Mouse (Mus musculus) midbrain, embryonic 13.5 days (tissue): ENCODE measurements around the gene Mapk12. TPM values are rescaled to one million over a fixed set of nuclear protein-coding genes. Genes with fewer than 3 reads are reported as not detected.

Source experiments
- ATAC-seq: fragments of 200-750 bp; cut with Nextera tagmentation; 2 replicates; pipeline ENCODE4 v1.8.0; 2017; ENCODE audit warnings: mild to moderate bottlenecking, moderate TSS enrichment, moderate library complexity
- H3K27ac ChIP-seq: fragments of 300-500 bp; sonication (generic); 2 replicates; pipeline ENCODE4 v1.5.1; 2015; ENCODE audit warnings: inconsistent platforms, mild to moderate bottlenecking, moderate library complexity
- H3K27me3 ChIP-seq: fragments of 300-500 bp; sonication (generic); 2 replicates; pipeline ENCODE4 v1.6.1; 2015; ENCODE audit warnings: mild to moderate bottlenecking, inconsistent platforms
- H3K36me3 ChIP-seq: fragments of 300-500 bp; sonication (generic); 2 replicates; pipeline ENCODE4 v1.6.1; 2015; ENCODE audit warnings: mild to moderate bottlenecking, inconsistent platforms
- H3K4me1 ChIP-seq: fragments of 300-500 bp; sonication (generic); replicated peaks from 2 replicates; pipeline ENCODE4 v1.6.1; 2015; ENCODE audit warnings: inconsistent platforms
- H3K4me2 ChIP-seq: fragments of 300-500 bp; sonication (generic); replicated peaks from 2 replicates; pipeline ENCODE4 v1.6.1; 2015; ENCODE audit warnings: moderate library complexity, mild to moderate bottlenecking, inconsistent platforms
- H3K4me3 ChIP-seq: fragments of 300-500 bp; sonication (generic); replicated peaks from 2 replicates; pipeline ENCODE4 v1.5.1; 2015; ENCODE audit warnings: mild to moderate bottlenecking, inconsistent platforms
- H3K9ac ChIP-seq: fragments of 300-500 bp; sonication (generic); replicated peaks from 2 replicates; pipeline ENCODE4 v1.6.1; 2015; ENCODE audit warnings: mild to moderate bottlenecking, inconsistent platforms
- H3K9me3 ChIP-seq: fragments of 300-500 bp; sonication (generic); 2 replicates; pipeline ENCODE4 v1.6.1; 2016; ENCODE audit warnings: mild to moderate bottlenecking, inconsistent platforms
- WGBS: fragments of 180-500 bp; shearing (Covaris S2); methylation state at CpG from one replicate; pipeline ENCODE4 v1.1.7; 2015; 5-methylcytosine and 5-hydroxymethylcytosine counted together
- polyA plus RNA-seq: library from polyadenylated mRNA; unstranded; fragments of >200 nt; fragmentation: Nextera tagmentation; extraction: Ambion mirVana; gene quantifications from 2 replicates; pipeline ENCODE4 v1.2.1, GENCODE M21; 2015

Mapk12 gene
- polyA plus RNA-seq, 1 experiment from 2014 or later: 8.2 TPM

- 97% methylated on average over 12 of the region's 12 CpGs for WGBS
These were observed 25.0 kb upstream of the Mapk12 start for GRCm38 (mm10) chr15:89165478-89165877.

GRCm38 (mm10) chr15:89161397-89161796 is 20.9 kb upstream of the Mapk12 start:
- Histone ChIP-seq H3K36me3 (peaks cover 100% of the 10 kb centered on the region), H3K9ac (no peak overlapping the region), H3K4me1 (no peaks in the 10 kb centered on the region), H3K27ac (no peak overlapping the region), H3K9me3 (no peaks in the 10 kb centered on the region), H3K27me3 (no peaks in the 10 kb centered on the region), H3K4me3 (no peak overlapping the region), H3K4me2 (no peak overlapping the region)
- 95% methylated on average over 9 of the region's 9 CpGs for WGBS
- no peak for ATAC-seq

More at GRCm38 (mm10) chr15:89165478-89165877, 25.0 kb upstream of the Mapk12 start:
- Histone ChIP-seq H3K27ac (no peak overlapping the region), H3K4me2 (no peak overlapping the region), H3K36me3 (peaks cover 99% of the 10 kb centered on the region), H3K9me3 (no peaks in the 10 kb centered on the region), H3K4me1 (peaks cover 18% of the 10 kb centered on the region), H3K4me3 (no peak overlapping the region), H3K27me3 (no peaks in the 10 kb centered on the region), H3K9ac (no peak overlapping the region)
- no peak for ATAC-seq

- Histone ChIP-seq H3K4me3 (no peak overlapping the region), H3K4me1 (no peaks in the 10 kb centered on the region), H3K9ac (no peak overlapping the region), H3K27me3 (no peaks in the 10 kb centered on the region), H3K27ac (no peak overlapping the region), H3K36me3 (peaks cover 100% of the 10 kb centered on the region), H3K9me3 (no peaks in the 10 kb centered on the region), H3K4me2 (no peak overlapping the region)
- 94% methylated on average over 16 of the region's 16 CpGs for WGBS
- ATAC-seq: no peak; the same call in 1 of the 2 replicates
These were observed 18.0 kb upstream of the Mapk12 start for GRCm38 (mm10) chr15:89158516-89158915.

DNA sequence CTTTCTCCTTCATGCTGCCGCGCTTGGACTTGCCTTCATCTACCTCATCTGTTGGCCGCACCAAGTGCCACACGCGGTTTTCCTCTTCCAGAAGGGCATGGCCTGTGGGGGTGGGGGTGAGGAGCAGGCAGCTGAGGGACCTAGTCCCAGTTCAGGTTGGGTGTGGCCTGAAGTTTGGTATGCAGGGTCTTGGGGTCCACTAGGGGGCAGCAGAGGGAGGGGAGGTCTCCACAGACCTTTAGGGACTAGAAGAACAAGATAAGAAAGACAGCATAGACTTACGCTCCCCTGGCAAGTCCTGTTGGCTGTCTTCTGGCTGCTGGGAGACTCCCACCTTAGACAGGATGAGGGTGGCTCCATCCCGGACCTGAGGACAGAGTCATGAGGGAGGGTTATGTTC is 17.5 kb upstream of the Mapk12 start:
- peak; percentile 49; the same call in 1 of the 2 replicates for ATAC-seq
- H3K27me3 ChIP-seq: no peaks in the 10 kb centered on the region
- H3K4me3 ChIP-seq: no peak overlapping the region
- peaks cover under 1% of the 10 kb centered on the region; the same call in 1 of the 2 replicates for H3K4me1 ChIP-seq
- no peak overlapping the region for H3K9ac ChIP-seq
- H3K27ac ChIP-seq: no peak overlapping the region
- H3K4me2 ChIP-seq: no peak overlapping the region
- 70% methylated on average over 7 of the region's 7 CpGs for WGBS
- H3K9me3 ChIP-seq: no peaks in the 10 kb centered on the region
- H3K36me3 ChIP-seq: peaks cover 96% of the 10 kb centered on the region

DNA sequence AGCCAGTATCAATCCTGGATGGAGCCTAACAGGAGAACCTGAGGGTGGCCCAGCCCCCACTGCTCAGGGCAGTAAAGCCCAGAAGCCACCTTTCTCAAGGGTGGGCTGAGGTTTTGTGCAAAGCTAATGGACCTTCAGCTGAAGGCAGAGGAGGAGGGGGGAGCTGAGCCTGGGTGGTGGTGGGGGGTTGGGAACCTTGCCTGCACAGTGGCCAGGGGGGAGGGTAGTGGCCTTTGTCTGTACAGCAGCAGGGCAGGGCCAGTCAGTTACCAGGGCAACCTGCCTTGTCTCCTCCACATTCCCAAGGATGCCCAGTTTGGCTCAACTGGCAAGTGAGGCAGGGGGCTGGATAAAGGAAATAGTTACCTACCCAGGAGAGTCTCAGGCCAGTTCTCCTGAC is 11.8 kb upstream of the Mapk12 start:
- Histone ChIP-seq H3K4me1 (peaks cover 34% of the 10 kb centered on the region), H3K4me3 (no peak overlapping the region), H3K27ac (peak overlapping the region; percentile 70), H3K4me2 (0 out of 2 replicates have a peak overlapping the region, but pooled peaks have one; percentile 9), H3K9ac (peak overlapping the region; percentile 1; the same call in 1 of the 2 replicates), H3K9me3 (no peaks in the 10 kb centered on the region), H3K27me3 (no peaks in the 10 kb centered on the region), H3K36me3 (peaks cover 40% of the 10 kb centered on the region)
- ATAC-seq: peak; percentile 53

DNA sequence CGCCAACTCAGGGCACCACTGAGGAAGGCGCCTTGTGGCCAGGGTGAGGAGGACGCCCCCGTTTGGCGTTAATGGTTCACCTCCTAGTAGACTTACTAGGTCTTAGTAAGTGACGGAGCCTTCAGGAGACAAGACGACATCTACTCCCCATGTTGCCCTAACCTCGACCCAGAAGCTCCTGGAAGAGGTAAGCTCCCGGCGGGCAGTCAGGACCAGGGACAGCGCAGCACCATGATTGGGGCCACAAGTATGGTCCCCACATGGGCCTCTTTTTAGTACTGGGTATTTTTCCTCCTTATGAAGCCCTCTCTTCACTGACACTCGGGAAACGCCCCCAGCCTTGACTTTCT is 9.5 kb upstream of the Mapk12 start:
- WGBS: 4% methylated on average over 13 of the region's 13 CpGs

GRCm38 (mm10) chr15:89149271-89150040 is 9.0 kb upstream of the Mapk12 start, which contains the start of gene Mapk11:
TSS of gene Mapk11 (minus strand) at chr15:89149628.
- H3K36me3 ChIP-seq: peaks cover 28% of the 10 kb centered on the region
- H3K9ac ChIP-seq: peak within 1 kb of the TSS; percentile 94
- H3K27me3 ChIP-seq: 0 out of 2 replicates have a peak, but pooled peaks cover 5% of the 10 kb centered on the region
- peak within 1 kb of the TSS; percentile 81 for H3K4me2 ChIP-seq
- H3K9me3 ChIP-seq: no peaks in the 10 kb centered on the region
- WGBS: 0% methylated on average over 52 of the region's 61 CpGs
- H3K27ac ChIP-seq: peak within 1 kb of the TSS; percentile 92
- peak within 1 kb of the TSS; percentile 78 for H3K4me3 ChIP-seq
- ATAC-seq: peak; percentile 70
- peaks cover 52% of the 10 kb centered on the region for H3K4me1 ChIP-seq

More for the DNA sequence above, 9.5 kb upstream of the Mapk12 start:
- Histone ChIP-seq H3K4me2 (peak overlapping the region; percentile 81), H3K27ac (peak overlapping the region; percentile 92), H3K36me3 (peaks cover 28% of the 10 kb centered on the region), H3K9ac (peak overlapping the region; percentile 94), H3K27me3 (0 out of 2 replicates have a peak, but pooled peaks cover 5% of the 10 kb centered on the region), H3K9me3 (no peaks in the 10 kb centered on the region), H3K4me3 (peak overlapping the region; percentile 78), H3K4me1 (peaks cover 52% of the 10 kb centered on the region)
- no peak for ATAC-seq

DNA sequence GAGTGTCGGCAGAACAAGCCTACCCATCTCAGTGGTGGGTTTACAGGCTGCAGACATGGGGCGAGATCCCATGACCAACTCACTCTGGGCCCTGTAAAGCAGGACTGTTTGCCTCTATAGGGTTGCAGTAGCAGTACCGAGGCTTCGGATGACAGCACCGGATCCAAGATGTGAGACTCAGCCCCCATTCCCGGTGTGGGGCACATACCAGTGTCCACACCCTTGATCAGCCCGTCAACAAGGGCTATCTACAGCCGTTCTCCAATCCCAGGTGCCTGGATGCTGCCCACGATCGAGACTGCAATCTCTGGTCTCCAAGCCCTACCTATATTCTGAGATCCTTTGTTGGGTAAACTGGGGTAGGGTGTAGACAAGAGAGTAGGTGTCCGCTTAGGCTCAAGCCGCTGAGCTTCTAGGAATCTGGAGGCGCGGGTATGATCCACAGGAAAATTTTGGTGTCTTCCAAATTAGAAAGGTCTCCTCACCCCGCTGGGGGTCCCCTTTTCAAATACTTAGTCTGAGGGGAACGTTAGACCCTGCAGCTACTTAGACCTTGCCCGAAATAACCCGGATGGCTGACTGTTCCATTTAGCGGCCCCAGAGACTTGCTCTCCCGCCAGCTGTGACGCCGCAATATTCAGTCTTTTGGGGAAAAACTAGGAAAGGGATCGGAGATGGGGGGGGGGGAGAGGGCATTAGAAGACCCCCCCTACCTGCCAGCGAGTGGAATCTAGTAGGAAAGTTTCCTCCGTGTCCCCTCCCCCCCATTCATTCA is 8.2 kb upstream of the Mapk12 start:
- Histone ChIP-seq H3K4me2 (peak overlapping the region; percentile 81), H3K9ac (peak overlapping the region; percentile 94), H3K27me3 (0 out of 2 replicates have a peak, but pooled peaks cover 5% of the 10 kb centered on the region), H3K9me3 (no peaks in the 10 kb centered on the region), H3K4me1 (peaks cover 52% of the 10 kb centered on the region), H3K4me3 (peak overlapping the region; percentile 78), H3K36me3 (peaks cover 28% of the 10 kb centered on the region), H3K27ac (peak overlapping the region; percentile 92)
- ATAC-seq: peak; percentile 7; the same call in 1 of the 2 replicates
- 3% methylated on average over 25 of the region's 25 CpGs for WGBS

- 32% methylated on average over 4 of the region's 4 CpGs for WGBS
- H3K4me1 ChIP-seq: peaks cover 52% of the 10 kb centered on the region
These were observed 7.4 kb upstream of the Mapk12 start for GRCm38 (mm10) chr15:89147895-89148294.

GRCm38 (mm10) chr15:89147456-89147855 is 7.0 kb upstream of the Mapk12 start:
- Histone ChIP-seq H3K4me1 (peaks cover 47% of the 10 kb centered on the region), H3K36me3 (peaks cover 37% of the 10 kb centered on the region), H3K4me2 (peak overlapping the region; percentile 81), H3K9ac (peak overlapping the region; percentile 94), H3K27ac (peak overlapping the region; percentile 92), H3K4me3 (peak overlapping the region; percentile 78), H3K9me3 (no peaks in the 10 kb centered on the region), H3K27me3 (0 out of 2 replicates have a peak, but pooled peaks cover 8% of the 10 kb centered on the region)
- WGBS: 17% methylated on average over 10 of the region's 10 CpGs
- ATAC-seq: no peak

More at GRCm38 (mm10) chr15:89147895-89148294, 7.4 kb upstream of the Mapk12 start:
- 0 out of 2 replicates have a peak, but pooled peaks cover 5% of the 10 kb centered on the region for H3K27me3 ChIP-seq
- no peak for ATAC-seq
- peak overlapping the region; percentile 81 for H3K4me2 ChIP-seq
- peak overlapping the region; percentile 94 for H3K9ac ChIP-seq
- peak overlapping the region; percentile 78 for H3K4me3 ChIP-seq
- peaks cover 32% of the 10 kb centered on the region for H3K36me3 ChIP-seq
- no peaks in the 10 kb centered on the region for H3K9me3 ChIP-seq
- peak overlapping the region; percentile 92; the same call in 1 of the 2 replicates for H3K27ac ChIP-seq

DNA sequence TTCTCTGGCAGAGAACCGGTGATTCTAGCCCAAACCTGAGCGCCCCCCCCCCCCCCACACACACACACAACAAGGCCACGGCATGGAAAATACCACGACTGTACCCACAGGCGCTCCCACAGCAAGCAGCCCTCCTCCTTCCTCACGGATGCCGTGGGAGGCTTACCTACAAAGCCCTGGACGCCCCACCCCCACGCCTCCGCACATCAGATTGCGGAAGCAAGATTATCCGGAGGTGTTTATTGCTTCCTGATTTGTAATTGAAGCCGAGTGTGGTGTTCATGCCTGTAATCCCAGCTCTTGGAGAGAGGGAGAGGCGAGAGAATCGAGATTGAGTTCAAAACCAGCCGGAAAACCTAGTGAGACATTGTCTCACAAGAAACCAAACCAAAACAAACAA is 6.5 kb upstream of the Mapk12 start:
- Histone ChIP-seq H3K9ac (peak overlapping the region; percentile 94), H3K27ac (peak overlapping the region; percentile 92), H3K4me1 (peaks cover 43% of the 10 kb centered on the region), H3K4me3 (peak overlapping the region; percentile 78), H3K4me2 (peak overlapping the region; percentile 81), H3K36me3 (peaks cover 39% of the 10 kb centered on the region), H3K27me3 (0 out of 2 replicates have a peak, but pooled peaks cover 11% of the 10 kb centered on the region), H3K9me3 (no peaks in the 10 kb centered on the region)
- ATAC-seq: no peak
- WGBS: 9% methylated on average over 16 of the region's 16 CpGs
